ENCODE assay signal across 28 mouse cellular contexts in the genomic region with DNA sequence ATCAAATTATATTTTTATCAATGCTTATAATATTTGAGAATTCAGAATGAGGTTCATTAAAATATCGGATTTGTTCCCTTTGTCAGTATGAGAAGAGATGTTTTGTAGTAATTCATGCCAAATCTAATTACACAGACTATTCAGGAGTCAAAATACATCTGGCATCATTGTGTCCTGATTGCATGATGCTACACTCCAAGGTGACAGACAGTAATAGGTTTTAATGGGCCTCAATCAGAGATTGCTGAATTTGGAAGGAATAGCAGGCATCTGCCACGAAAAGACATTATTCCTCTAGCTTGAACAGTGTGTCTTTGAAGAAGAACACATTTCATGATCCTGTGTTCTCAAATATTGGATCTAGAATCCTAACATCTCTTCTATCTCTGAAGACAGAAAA.
DNase-seq lines count a peak whose midpoint lies in the region; ATAC-seq and TF ChIP-seq lines count a peak whose summit lies in the region.
"Had no signal": no experiment of that assay in that cellular context is flagged by ENCODE, and none has a peak within 500 bp of the region (broad histone marks: within the 10 kb centered on the region; RNA-seq: fewer than 3 reads in every experiment).

No protein-coding gene starts in this region.

- WGBS in forebrain, embryonic 13.5 days: 54% methylated on average over 2 of the region's 2 CpGs
- WGBS in forebrain, embryonic 10.5 days: 92% methylated on average over 2 of the region's 2 CpGs
- WGBS in forebrain, postnatal 0 days: 19% methylated on average over 2 of the region's 2 CpGs

- no peaks in the 10 kb centered on the region for H3K4me1 ChIP-seq in forebrain, embryonic 13.5 days
- H3K4me1 ChIP-seq in forebrain, embryonic 10.5 days: no peaks in the 10 kb centered on the region
- no peaks in the 10 kb centered on the region for H3K4me1 ChIP-seq in forebrain, postnatal 0 days (ENCODE audit: insufficient read depth)
- H3K4me1 ChIP-seq: embryonic facial prominence, embryonic 10.5 days; embryonic facial prominence, embryonic 13.5 days; heart, embryonic 12.5 days; heart, embryonic 15.5 days; hindbrain, embryonic 10.5 days; hindbrain, embryonic 13.5 days; intestine, embryonic 15.5 days had no signal

- H3K4me3 ChIP-seq in forebrain, embryonic 13.5 days: no peak overlapping the region
- no peak overlapping the region for H3K4me3 ChIP-seq in forebrain, embryonic 10.5 days
- no peak overlapping the region for H3K4me3 ChIP-seq in forebrain, postnatal 0 days (ENCODE audit: low read depth, low read length)
- H3K4me3 ChIP-seq: embryonic facial prominence, embryonic 10.5 days; embryonic facial prominence, embryonic 13.5 days; heart, embryonic 12.5 days; heart, embryonic 15.5 days; hindbrain, embryonic 10.5 days; hindbrain, embryonic 13.5 days; intestine, embryonic 15.5 days had no signal

- no peak overlapping the region for H3K27ac ChIP-seq in forebrain, embryonic 13.5 days
- H3K27ac ChIP-seq in forebrain, embryonic 10.5 days: no peak overlapping the region
- no peak overlapping the region for H3K27ac ChIP-seq in forebrain, postnatal 0 days (ENCODE audit: low read depth, low read length)
- H3K27ac ChIP-seq: embryonic facial prominence, embryonic 10.5 days; embryonic facial prominence, embryonic 13.5 days; heart, embryonic 15.5 days; hindbrain, embryonic 10.5 days; hindbrain, embryonic 13.5 days; intestine, embryonic 15.5 days had no signal

- H3K36me3 ChIP-seq in forebrain, embryonic 13.5 days (ENCODE audit: poor library complexity, severe bottlenecking): no peaks in the 10 kb centered on the region
- H3K36me3 ChIP-seq in forebrain, embryonic 10.5 days (replicated peaks): no peaks in the 10 kb centered on the region
- H3K36me3 ChIP-seq in forebrain, postnatal 0 days (ENCODE audit: insufficient read depth): no peaks in the 10 kb centered on the region
- H3K36me3 ChIP-seq: embryonic facial prominence, embryonic 10.5 days; embryonic facial prominence, embryonic 13.5 days; heart, embryonic 12.5 days; heart, embryonic 15.5 days; hindbrain, embryonic 10.5 days; hindbrain, embryonic 13.5 days; intestine, embryonic 15.5 days had no signal

- ATAC-seq in forebrain, embryonic 13.5 days: peak; percentile 90
- peak; percentile 78 for ATAC-seq in forebrain, postnatal 0 days
- ATAC-seq in erythroblast, adult 5-6 weeks (replicated peaks; ENCODE audit: low FRiP score, poor library complexity, severe bottlenecking): no peak
- ATAC-seq: activated CD4-positive, CD25-positive, alpha-beta regulatory T cell, adult 4 months; hindbrain, embryonic 16.5 days; intestine, embryonic 15.5 days had no signal

- H3K9me3 ChIP-seq in forebrain, embryonic 13.5 days (replicated peaks): no peaks in the 10 kb centered on the region
- H3K9me3 ChIP-seq in forebrain, embryonic 10.5 days: no peaks in the 10 kb centered on the region
- H3K9me3 ChIP-seq in forebrain, postnatal 0 days (ENCODE audit: low read length): no peaks in the 10 kb centered on the region
- H3K9me3 ChIP-seq: embryonic facial prominence, embryonic 10.5 days; embryonic facial prominence, embryonic 13.5 days; heart, embryonic 12.5 days; heart, embryonic 15.5 days; hindbrain, embryonic 10.5 days; hindbrain, embryonic 13.5 days; intestine, embryonic 15.5 days had no signal

- H3K9ac ChIP-seq in forebrain, embryonic 13.5 days: no peak overlapping the region
- H3K9ac ChIP-seq in forebrain, postnatal 0 days: no peak overlapping the region
- H3K9ac ChIP-seq: embryonic facial prominence, embryonic 13.5 days; heart, embryonic 12.5 days; heart, embryonic 15.5 days; hindbrain, embryonic 13.5 days; intestine, embryonic 15.5 days had no signal

- DNase-seq in forebrain, embryonic 10.5 days (ENCODE audit: extremely low spot score, low spot score): no peak
- peak; percentile 4 for DNase-seq in layer of hippocampus, adult 9-11 months
- no peak for DNase-seq in layer of hippocampus, adult 18-20 months (ENCODE audit: low spot score in 2 of 2)
- DNase-seq in forebrain, postnatal 0 days: peak; percentile 26
- DNase-seq: adrenal gland, adult 8-10 months; adrenal gland, postnatal 25 days; cerebellum, adult 11-12 months; cerebellum, adult 8-10 months; cerebellum, postnatal 10 days; cerebellum, postnatal 36 days; embryo, embryonic 11 days; gastrocnemius, postnatal 25 days; heart, adult 18-20 months; heart, postnatal 10 days; heart, postnatal 36 days; kidney, adult 11 months; kidney, adult 8-10 months had no signal

- TF ChIP-seq CTCF in forebrain, postnatal 0 days (IDR thresholded peaks at IDR 0.05; ENCODE audit: low read depth): no peak

- no peaks in the 10 kb centered on the region for H3K27me3 ChIP-seq in forebrain, embryonic 13.5 days
- H3K27me3 ChIP-seq in forebrain, embryonic 10.5 days (ENCODE audit: poor library complexity, severe bottlenecking): no peaks in the 10 kb centered on the region
- no peaks in the 10 kb centered on the region for H3K27me3 ChIP-seq in forebrain, postnatal 0 days (ENCODE audit: insufficient read depth, low read length)
- H3K27me3 ChIP-seq: embryonic facial prominence, embryonic 13.5 days; heart, embryonic 12.5 days; heart, embryonic 15.5 days; hindbrain, embryonic 13.5 days; intestine, embryonic 15.5 days had no signal

- H3K4me2 ChIP-seq in forebrain, embryonic 13.5 days: no peak overlapping the region
- no peak overlapping the region for H3K4me2 ChIP-seq in forebrain, postnatal 0 days (ENCODE audit: low read depth)
- H3K4me2 ChIP-seq: embryonic facial prominence, embryonic 13.5 days; heart, embryonic 12.5 days; heart, embryonic 15.5 days; hindbrain, embryonic 13.5 days; intestine, embryonic 15.5 days had no signal

Comparison
In these comparisons a context has a peak if more than half of its experiments do, and no peak if none do; other contexts are left out.
1. DNase-seq: peak in layer of hippocampus, adult 9-11 months (single experiment) and forebrain, postnatal 0 days (single experiment); none in forebrain, embryonic 10.5 days (single experiment) and layer of hippocampus, adult 18-20 months (0 of 2).